Mouse (Mus musculus) neural tube, embryonic 13.5 days (tissue): ENCODE measurements around the gene Srsf10. TPM values are rescaled to one million over a fixed set of nuclear protein-coding genes. Genes with fewer than 3 reads are reported as not detected.

Experiments used
- ATAC-seq: fragments of 200-750 bp; cut with Nextera tagmentation; 2 replicates; pipeline ENCODE4 v1.8.0; 2017; ENCODE audit warnings: low read depth, mild to moderate bottlenecking, moderate TSS enrichment, moderate library complexity
- H3K27ac ChIP-seq: fragments of 300-500 bp; sonication (generic); replicated peaks from 2 replicates; pipeline ENCODE4 v1.5.1; 2015; ENCODE audit warnings: moderate library complexity, mild to moderate bottlenecking, inconsistent platforms
- H3K27me3 ChIP-seq: fragments of 300-500 bp; sonication (generic); 2 replicates; pipeline ENCODE4 v1.6.1; 2015; ENCODE audit warnings: mild to moderate bottlenecking, inconsistent platforms
- H3K36me3 ChIP-seq: fragments of 300-500 bp; sonication (generic); 2 replicates; pipeline ENCODE4 v1.6.1; 2015; ENCODE audit warnings: mild to moderate bottlenecking, inconsistent platforms
- H3K4me1 ChIP-seq: fragments of 300-500 bp; sonication (generic); replicated peaks from 2 replicates; pipeline ENCODE4 v1.6.1; 2015; ENCODE audit warnings: inconsistent platforms
- H3K4me2 ChIP-seq: fragments of 300-500 bp; sonication (generic); 2 replicates; pipeline ENCODE4 v1.6.1; 2015; ENCODE audit warnings: inconsistent platforms, mild to moderate bottlenecking, moderate library complexity
- H3K4me3 ChIP-seq: fragments of 300-500 bp; sonication (generic); 2 replicates; pipeline ENCODE4 v1.5.1; 2015; ENCODE audit warnings: mild to moderate bottlenecking, inconsistent platforms
- H3K9ac ChIP-seq: fragments of 300-500 bp; sonication (generic); 2 replicates; pipeline ENCODE4 v1.6.1; 2015; ENCODE audit warnings: moderate library complexity, mild to moderate bottlenecking, inconsistent platforms
- H3K9me3 ChIP-seq: fragments of 300-500 bp; sonication (generic); 2 replicates; pipeline ENCODE4 v1.6.1; 2016; ENCODE audit warnings: inconsistent platforms
- WGBS: fragments of 180-500 bp; shearing (Covaris S2); methylation state at CpG from one replicate; pipeline ENCODE4 v1.1.7; 2015; 5-methylcytosine and 5-hydroxymethylcytosine counted together
- polyA plus RNA-seq: library from polyadenylated mRNA; unstranded; fragments of >200 nt; fragmentation: Nextera tagmentation; extraction: Ambion mirVana; gene quantifications from 2 replicates; pipeline ENCODE4 v1.2.1, GENCODE M21; 2015

The Srsf10 gene
- polyA plus RNA-seq, 1 experiment from 2014 or later, result 198 TPM

DNA sequence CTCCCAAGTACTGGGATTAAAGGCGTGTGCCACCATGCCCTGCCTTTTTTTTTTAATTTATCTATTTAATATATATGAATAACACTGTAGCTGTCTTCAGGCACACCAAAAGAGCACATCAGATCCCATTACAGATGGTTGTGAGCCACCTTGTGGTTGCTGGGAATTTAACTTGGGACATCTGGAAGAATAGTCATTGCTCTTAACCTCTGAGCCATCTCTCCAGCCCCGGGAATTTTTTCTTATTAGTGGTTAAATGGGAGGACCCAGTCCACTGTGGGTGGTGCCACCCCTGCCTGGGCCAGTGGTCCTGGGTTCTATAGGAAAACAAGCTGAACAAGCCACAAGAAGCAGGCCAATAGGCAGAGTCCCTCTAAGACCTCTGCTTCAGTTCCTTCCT lies 22.2 kb downstream of the Srsf10 start:
- no peaks in the 10 kb centered on the region for H3K27me3 ChIP-seq
- no peak for ATAC-seq
- peaks cover 34% of the 10 kb centered on the region for H3K4me1 ChIP-seq
- no peak overlapping the region for H3K4me3 ChIP-seq
- H3K9ac ChIP-seq, result no peak overlapping the region
- H3K27ac ChIP-seq, result no peak overlapping the region
- no peak overlapping the region for H3K4me2 ChIP-seq
- H3K9me3 ChIP-seq, result no peaks in the 10 kb centered on the region
- no peaks in the 10 kb centered on the region for H3K36me3 ChIP-seq
- 65% methylated on average over 2 of the region's 2 CpGs for WGBS

DNA sequence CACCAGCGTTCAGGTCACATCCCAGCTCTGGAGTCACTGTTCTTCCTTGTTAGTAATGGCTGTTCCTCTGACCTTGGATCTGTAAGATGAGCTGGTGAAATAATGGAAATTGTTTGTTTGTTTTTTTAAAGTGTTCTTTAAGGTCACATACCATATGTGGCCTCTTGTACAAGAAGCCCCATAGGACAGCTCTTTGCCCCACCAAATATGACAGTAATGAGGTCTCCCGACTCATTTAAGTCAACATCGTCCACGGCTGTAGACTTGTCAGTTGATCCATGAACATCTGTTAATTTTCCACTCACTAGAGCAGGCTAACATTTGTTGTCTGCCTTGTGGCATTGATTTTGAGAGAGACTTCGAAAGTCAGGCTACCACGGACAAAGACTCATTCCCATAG lies 23.5 kb downstream of the Srsf10 start:
- Histone ChIP-seq H3K36me3 (no peaks in the 10 kb centered on the region), H3K4me2 (no peak overlapping the region), H3K4me1 (peaks cover 31% of the 10 kb centered on the region), H3K27me3 (no peaks in the 10 kb centered on the region), H3K4me3 (no peak overlapping the region), H3K9me3 (no peaks in the 10 kb centered on the region), H3K27ac (no peak overlapping the region), H3K9ac (no peak overlapping the region)
- WGBS, result 65% methylated on average over 6 of the region's 6 CpGs
- no peak for ATAC-seq

DNA sequence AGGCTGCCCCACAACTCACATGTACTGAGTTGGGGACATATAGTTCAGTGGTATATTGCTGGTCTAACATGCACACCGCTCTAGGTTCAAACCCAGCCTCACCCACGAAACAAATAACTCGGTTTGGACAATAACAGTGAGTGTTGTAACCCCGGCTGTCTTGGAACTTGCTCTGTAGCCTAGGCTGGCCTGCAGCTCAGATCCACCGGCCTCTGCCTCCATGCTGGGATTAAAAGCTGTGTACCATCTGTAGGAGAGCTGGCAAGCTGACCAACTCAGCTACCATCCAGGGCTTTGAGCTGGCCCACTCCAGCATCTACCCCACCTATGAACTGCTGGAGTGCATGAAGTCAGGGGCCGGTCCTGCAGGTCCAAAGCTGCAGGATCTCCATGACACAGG lies 24.5 kb downstream of the Srsf10 start:
- WGBS, result 91% methylated on average over 6 of the region's 6 CpGs
- no peak overlapping the region for H3K9ac ChIP-seq

DNA sequence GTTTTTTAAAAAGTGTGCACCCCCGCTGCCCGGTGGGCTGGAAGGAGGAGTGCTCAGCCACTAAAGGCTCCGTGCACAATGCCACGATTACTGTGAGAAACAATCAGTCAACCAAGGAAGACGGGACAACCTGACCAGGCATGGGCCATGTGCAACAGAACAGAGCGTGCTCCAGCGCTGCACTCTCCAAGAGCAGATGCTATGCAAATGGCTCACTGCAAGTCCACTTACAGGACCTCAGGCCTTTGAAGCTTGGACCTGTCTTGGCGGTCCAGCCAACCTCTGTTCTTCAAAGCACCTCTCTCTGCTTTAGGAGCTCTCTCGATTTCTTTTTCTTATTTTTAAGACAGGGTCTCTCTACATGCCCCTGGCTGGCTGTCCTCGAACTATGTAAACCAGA lies 25.0 kb downstream of the Srsf10 start:
- Histone ChIP-seq H3K27ac (no peak overlapping the region), H3K9ac (no peak overlapping the region), H3K4me2 (no peak overlapping the region), H3K36me3 (no peaks in the 10 kb centered on the region), H3K4me3 (no peak overlapping the region), H3K9me3 (no peaks in the 10 kb centered on the region), H3K4me1 (peaks cover 16% of the 10 kb centered on the region), H3K27me3 (no peaks in the 10 kb centered on the region)
- ATAC-seq, result no peak
- 87% methylated on average over 10 of the region's 10 CpGs for WGBS

More for the DNA sequence above, 24.5 kb downstream of the Srsf10 start:
- Histone ChIP-seq H3K27me3 (no peaks in the 10 kb centered on the region), H3K36me3 (no peaks in the 10 kb centered on the region), H3K27ac (no peak overlapping the region), H3K4me1 (peaks cover 21% of the 10 kb centered on the region), H3K4me2 (no peak overlapping the region), H3K9me3 (no peaks in the 10 kb centered on the region), H3K4me3 (no peak overlapping the region)
- no peak for ATAC-seq

GRCm38 (mm10) chr4:135882023-135882422 lies 26.5 kb downstream of the Srsf10 start:
- Histone ChIP-seq H3K4me1 (peaks cover 1% of the 10 kb centered on the region), H3K9me3 (no peaks in the 10 kb centered on the region), H3K27ac (no peak overlapping the region), H3K27me3 (no peaks in the 10 kb centered on the region), H3K4me2 (no peak overlapping the region), H3K9ac (no peak overlapping the region), H3K4me3 (no peak overlapping the region), H3K36me3 (no peaks in the 10 kb centered on the region)
- WGBS, result 88% methylated on average over 6 of the region's 6 CpGs
- no peak for ATAC-seq

DNA sequence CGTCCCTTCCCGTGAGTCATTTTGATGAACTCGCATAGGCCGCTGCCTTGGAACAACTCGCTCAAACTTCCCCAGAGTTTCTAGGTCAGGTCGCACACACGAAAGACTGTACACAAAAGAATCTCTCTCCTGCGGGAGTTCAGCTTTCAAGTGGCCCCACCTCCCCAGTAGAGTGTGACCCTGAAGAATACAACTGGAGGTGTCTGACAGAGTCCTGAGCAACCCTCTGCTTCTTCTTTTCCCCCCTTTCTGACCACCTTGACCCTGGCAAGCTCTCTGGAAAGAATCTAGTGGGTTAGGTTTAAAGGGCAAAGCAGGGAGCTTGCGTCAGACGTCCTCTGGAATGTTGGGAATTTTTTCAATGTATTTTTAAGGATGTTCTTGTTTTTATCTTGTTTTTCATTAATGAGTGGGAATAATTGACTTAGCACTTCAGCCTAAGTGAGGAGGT lies 27.9 kb downstream of the Srsf10 start:
- Histone ChIP-seq H3K27ac (no peak overlapping the region), H3K9ac (no peak overlapping the region), H3K27me3 (no peaks in the 10 kb centered on the region), H3K9me3 (no peaks in the 10 kb centered on the region), H3K36me3 (no peaks in the 10 kb centered on the region), H3K4me3 (no peak overlapping the region), H3K4me2 (no peak overlapping the region), H3K4me1 (no peaks in the 10 kb centered on the region; the same call in 1 of the 2 replicates)
- ATAC-seq, result no peak
- WGBS, result 59% methylated on average over 10 of the region's 10 CpGs

DNA sequence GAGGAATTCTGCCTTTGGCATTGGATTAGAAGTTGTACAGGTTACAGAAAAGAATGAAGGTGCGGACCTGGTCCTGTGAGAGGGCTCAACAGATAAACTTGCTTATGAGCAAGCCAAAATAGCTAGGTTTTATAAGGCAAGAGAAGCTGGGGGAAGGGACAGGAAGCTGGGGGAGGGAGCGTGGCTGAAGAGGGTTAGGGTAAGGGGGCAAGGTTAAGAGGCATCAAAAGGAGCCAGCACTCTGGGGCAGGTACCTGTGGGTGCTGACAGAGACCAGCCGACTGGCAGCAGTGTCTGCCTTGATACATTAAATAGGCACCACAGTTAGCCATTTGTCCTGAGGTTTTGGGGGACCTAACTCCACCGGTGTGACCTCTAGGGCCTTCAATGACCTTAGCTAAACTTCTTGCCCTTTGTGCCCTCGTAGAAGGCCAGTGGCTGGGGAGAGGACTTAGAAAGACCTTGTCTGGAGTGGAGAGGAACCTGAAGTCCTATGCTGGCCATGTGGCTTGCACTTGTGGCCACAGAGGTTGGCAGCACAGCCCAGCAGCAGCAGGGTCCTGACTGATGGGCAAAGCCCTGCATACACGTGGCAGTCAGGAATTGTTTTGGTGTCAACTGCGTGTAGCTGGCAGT lies 28.5 kb downstream of the Srsf10 start:
- H3K9ac ChIP-seq, result no peak overlapping the region
- no peaks in the 10 kb centered on the region for H3K36me3 ChIP-seq
- no peak overlapping the region for H3K27ac ChIP-seq
- no peaks in the 10 kb centered on the region; the same call in 1 of the 2 replicates for H3K4me1 ChIP-seq
- no peaks in the 10 kb centered on the region for H3K9me3 ChIP-seq
- no peaks in the 10 kb centered on the region for H3K27me3 ChIP-seq
- H3K4me3 ChIP-seq, result no peak overlapping the region
- no peak for ATAC-seq
- H3K4me2 ChIP-seq, result no peak overlapping the region
- WGBS, result 67% methylated on average over 7 of the region's 7 CpGs

DNA sequence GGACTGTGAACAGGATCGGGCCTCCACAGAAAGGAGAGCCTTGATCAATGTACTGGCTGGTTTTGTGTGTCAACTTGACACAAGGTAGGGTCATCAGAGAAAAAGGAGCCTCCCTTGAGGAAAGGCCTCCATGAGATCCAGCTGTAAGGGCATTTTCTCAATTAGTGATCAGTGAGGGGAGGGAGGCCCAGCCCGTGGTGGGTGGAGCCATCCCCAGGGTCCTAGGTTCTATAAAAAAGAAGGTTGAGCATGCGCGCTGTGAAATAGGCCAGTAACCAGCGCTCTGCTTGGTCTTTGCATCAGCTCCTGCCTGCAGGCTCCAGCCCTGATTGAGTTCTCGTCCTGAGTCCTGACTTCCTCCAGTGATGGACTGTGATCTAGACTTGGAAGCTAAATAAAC lies 29.0 kb downstream of the Srsf10 start:
- WGBS, result 44% methylated on average over 6 of the region's 6 CpGs
- Histone ChIP-seq H3K27me3 (no peaks in the 10 kb centered on the region), H3K4me2 (no peak overlapping the region), H3K9ac (no peak overlapping the region), H3K4me1 (no peaks in the 10 kb centered on the region; the same call in 1 of the 2 replicates), H3K9me3 (no peaks in the 10 kb centered on the region), H3K36me3 (no peaks in the 10 kb centered on the region), H3K27ac (no peak overlapping the region), H3K4me3 (no peak overlapping the region)
- no peak for ATAC-seq

- H3K4me3 ChIP-seq, result no peak overlapping the region
- H3K4me2 ChIP-seq, result no peak overlapping the region
- no peak for ATAC-seq
- no peak overlapping the region for H3K9ac ChIP-seq
- 93% methylated on average over 12 of the region's 12 CpGs for WGBS
- no peak overlapping the region for H3K27ac ChIP-seq
- H3K27me3 ChIP-seq, result no peaks in the 10 kb centered on the region
- no peaks in the 10 kb centered on the region for H3K36me3 ChIP-seq
- no peaks in the 10 kb centered on the region for H3K9me3 ChIP-seq
- H3K4me1 ChIP-seq, result no peaks in the 10 kb centered on the region; the same call in 1 of the 2 replicates
Measured at GRCm38 (mm10) chr4:135885676-135886075, 30.1 kb downstream of the Srsf10 start.

- H3K4me2 ChIP-seq, result no peak overlapping the region
- 86% methylated on average over 4 of the region's 4 CpGs for WGBS
- no peaks in the 10 kb centered on the region for H3K36me3 ChIP-seq
- ATAC-seq, result no peak
- H3K4me3 ChIP-seq, result no peak overlapping the region
- H3K9ac ChIP-seq, result no peak overlapping the region
- H3K9me3 ChIP-seq, result no peaks in the 10 kb centered on the region
- no peaks in the 10 kb centered on the region for H3K27me3 ChIP-seq
- H3K27ac ChIP-seq, result no peak overlapping the region
- H3K4me1 ChIP-seq, result no peaks in the 10 kb centered on the region; the same call in 1 of the 2 replicates
Measured at GRCm38 (mm10) chr4:135886184-135886583, 30.6 kb downstream of the Srsf10 start.

- no peaks in the 10 kb centered on the region; the same call in 1 of the 2 replicates for H3K4me1 ChIP-seq
- no peak overlapping the region for H3K4me2 ChIP-seq
- H3K27ac ChIP-seq, result no peak overlapping the region
- H3K9ac ChIP-seq, result no peak overlapping the region
- no peak overlapping the region for H3K4me3 ChIP-seq
- H3K9me3 ChIP-seq, result no peaks in the 10 kb centered on the region
- no peak for ATAC-seq
- no peaks in the 10 kb centered on the region for H3K36me3 ChIP-seq
- WGBS, result 94% methylated on average over 24 of the region's 24 CpGs
- H3K27me3 ChIP-seq, result no peaks in the 10 kb centered on the region
Measured at GRCm38 (mm10) chr4:135888448-135889057, 33.0 kb downstream of the Srsf10 start.

DNA sequence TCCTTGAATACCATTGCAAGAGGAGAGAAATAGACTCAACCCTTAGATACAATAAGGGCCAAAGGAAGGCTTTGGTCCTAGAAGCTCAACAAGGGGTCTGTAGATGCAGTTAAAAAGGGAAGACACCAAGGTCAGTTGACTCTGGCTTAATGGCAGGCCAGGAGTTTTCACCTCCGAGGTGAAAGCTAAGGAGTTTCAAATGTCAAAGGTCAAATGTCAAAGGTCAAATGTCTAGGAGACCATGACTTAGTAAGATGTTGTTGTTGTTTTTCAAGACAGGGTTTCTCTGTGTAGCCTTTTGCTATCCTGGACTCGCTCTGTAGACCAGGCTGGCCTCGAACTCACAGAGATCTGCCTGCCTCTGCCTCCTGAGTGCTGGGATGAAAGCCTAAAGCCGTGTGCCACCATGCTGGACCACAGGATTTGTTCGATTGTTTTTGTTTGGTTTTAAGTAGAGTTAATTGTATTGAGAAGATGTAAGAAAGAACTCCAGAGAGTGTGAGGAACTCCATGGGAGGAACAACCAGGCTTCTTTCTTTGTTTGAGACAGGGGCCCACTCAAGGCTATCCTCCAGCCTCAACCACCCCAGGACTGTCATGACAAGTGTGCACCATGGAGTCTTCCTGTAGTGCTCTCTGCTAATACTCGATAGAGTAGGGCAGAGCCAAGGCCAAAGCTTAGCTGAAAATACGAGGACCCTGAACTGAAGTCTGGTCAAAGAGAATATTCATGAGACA lies 33.8 kb downstream of the Srsf10 start:
- Histone ChIP-seq H3K27ac (no peak overlapping the region), H3K9ac (no peak overlapping the region), H3K27me3 (no peaks in the 10 kb centered on the region), H3K9me3 (no peaks in the 10 kb centered on the region), H3K4me3 (no peak overlapping the region), H3K4me1 (no peaks in the 10 kb centered on the region; the same call in 1 of the 2 replicates), H3K4me2 (no peak overlapping the region), H3K36me3 (no peaks in the 10 kb centered on the region)
- no peak for ATAC-seq
- 79% methylated on average over 7 of the region's 7 CpGs for WGBS
